Mouse (Mus musculus): ENCODE measurements at regions not wholly inside any gene's neighbourhood (a gene's known extent, or its start where the extent isn't known, plus 50 kb on each side); places are given as distances from the start of the nearest gene placed in this dataset.
"Not testable (repeated sequence)": the region's sequence is repeated elsewhere in the genome, so short reads cannot be mapped to it uniquely, and the experiment has no call there.

DNA sequence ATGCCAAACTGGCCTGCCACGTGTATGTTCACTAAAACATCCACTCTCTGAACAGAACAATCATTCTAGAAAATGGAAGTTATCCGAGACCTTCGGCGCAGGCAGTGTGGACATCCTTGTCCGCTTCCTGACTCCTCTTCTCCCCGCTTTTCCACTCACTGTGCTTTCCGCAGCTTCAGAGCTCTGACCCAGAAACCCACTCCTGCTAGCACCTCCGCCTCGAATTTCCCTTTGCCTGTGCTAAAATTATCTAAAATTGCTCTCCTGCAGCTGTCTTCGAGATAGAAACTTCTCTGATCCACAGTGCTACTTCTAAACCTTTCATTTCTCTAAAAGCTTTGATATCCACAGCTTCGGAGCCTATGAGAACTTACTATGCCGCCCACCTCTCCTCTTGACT, 322.1 kb upstream of the B3galt2 start:
- Histone ChIP-seq H3K27me3 (ENCODE audit: insufficient read depth, low read length) (no peaks in the 10 kb centered on the region), H3K36me3 (replicated peaks) (no peaks in the 10 kb centered on the region), H3K4me1 (ENCODE audit: insufficient read depth, low read depth, low read length) (no peaks in the 10 kb centered on the region), H3K9me3 (replicated peaks) (no peaks in the 10 kb centered on the region), H3K4me3 (ENCODE audit: low read depth, low read length) (no peak overlapping the region)
- ATAC-seq (ENCODE audit: extremely low read depth, insufficient number of reproducible peaks, low FRiP score, poor library complexity, severe bottlenecking) (no peak), DNase-seq (ENCODE audit: low spot score) (no peak)
- no peak for TF ChIP-seq POLR2AphosphoS5 (IDR thresholded peaks at IDR 0.05; ENCODE audit: insufficient replicate concordance, low read depth, low read length)
- no peak for TF ChIP-seq CTCF (IDR thresholded peaks at IDR 0.05; ENCODE audit: low read depth, low read length)
- no peak for TF ChIP-seq GATA2 (IDR thresholded peaks at IDR 0.05; ENCODE audit: borderline replicate concordance, low read depth, low read length)
- no peak for TF ChIP-seq GATA1 (IDR thresholded peaks at IDR 0.05; ENCODE audit: borderline replicate concordance, low read length)
- no peak for TF ChIP-seq TAL1 (conservative IDR thresholded peaks at IDR 0.05; ENCODE audit: low read depth, low read length)

- H3K36me3 ChIP-seq (replicated peaks) = no peaks in the 10 kb centered on the region
- no peak for DNase-seq (ENCODE audit: low spot score)
- no peaks in the 10 kb centered on the region for H3K27me3 ChIP-seq (ENCODE audit: insufficient read depth, low read length)
- H3K9me3 ChIP-seq (replicated peaks) = no peaks in the 10 kb centered on the region
- ATAC-seq (ENCODE audit: extremely low read depth, insufficient number of reproducible peaks, low FRiP score, poor library complexity, severe bottlenecking) = peak; percentile 76
- H3K4me1 ChIP-seq (ENCODE audit: insufficient read depth, low read depth, low read length) = no peaks in the 10 kb centered on the region
- TF ChIP-seq POLR2AphosphoS5 (IDR thresholded peaks at IDR 0.05; ENCODE audit: insufficient replicate concordance, low read depth, low read length) (no peak), GATA2 (IDR thresholded peaks at IDR 0.05; ENCODE audit: borderline replicate concordance, low read depth, low read length) (no peak), CTCF (IDR thresholded peaks at IDR 0.05; ENCODE audit: low read depth, low read length) (no peak), GATA1 (IDR thresholded peaks at IDR 0.05; ENCODE audit: borderline replicate concordance, low read length) (no peak), TAL1 (conservative IDR thresholded peaks at IDR 0.05; ENCODE audit: low read depth, low read length) (no peak)
- H3K4me3 ChIP-seq (ENCODE audit: low read depth, low read length) = no peak overlapping the region
Measured at GRCm38 (mm10) chr1:143319568-143319967, 320.9 kb upstream of the B3galt2 start.

DNA sequence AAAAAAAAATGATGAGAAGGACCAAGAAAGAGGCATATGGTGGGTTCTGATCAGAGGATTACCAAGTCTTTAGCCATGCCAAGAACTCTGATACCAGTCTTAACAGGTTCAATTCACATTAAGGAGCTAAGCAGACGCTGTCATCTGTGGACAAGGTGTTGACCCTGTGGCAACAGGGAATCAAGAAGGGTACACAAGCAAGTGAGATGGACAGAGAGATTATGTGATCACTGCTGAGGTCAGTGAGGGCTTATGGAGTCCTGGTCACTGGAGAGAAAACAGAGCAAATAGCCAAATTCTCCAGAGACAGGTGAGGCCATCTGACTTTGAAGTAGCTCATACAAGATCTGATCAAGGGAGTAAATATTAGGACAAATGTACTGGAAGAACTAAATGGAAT, 289.1 kb upstream of the B3galt2 start:
- TF ChIP-seq GATA1 (IDR thresholded peaks at IDR 0.05; ENCODE audit: borderline replicate concordance, low read length) (no peak), GATA2 (IDR thresholded peaks at IDR 0.05; ENCODE audit: borderline replicate concordance, low read depth, low read length) (no peak), TAL1 (conservative IDR thresholded peaks at IDR 0.05; ENCODE audit: low read depth, low read length) (no peak), POLR2AphosphoS5 (IDR thresholded peaks at IDR 0.05; ENCODE audit: insufficient replicate concordance, low read depth, low read length) (no peak), CTCF (IDR thresholded peaks at IDR 0.05; ENCODE audit: low read depth, low read length) (no peak)
- no peaks in the 10 kb centered on the region for H3K9me3 ChIP-seq (replicated peaks)
- ATAC-seq (ENCODE audit: extremely low read depth, insufficient number of reproducible peaks, low FRiP score, poor library complexity, severe bottlenecking) (no peak), DNase-seq (ENCODE audit: low spot score) (no peak)
- no peak overlapping the region for H3K4me3 ChIP-seq (ENCODE audit: low read depth, low read length)
- no peaks in the 10 kb centered on the region for H3K27me3 ChIP-seq (ENCODE audit: insufficient read depth, low read length)
- no peaks in the 10 kb centered on the region for H3K36me3 ChIP-seq (replicated peaks)
- H3K4me1 ChIP-seq (ENCODE audit: insufficient read depth, low read depth, low read length) = no peaks in the 10 kb centered on the region

- ATAC-seq (ENCODE audit: extremely low read depth, insufficient number of reproducible peaks, low FRiP score, poor library complexity, severe bottlenecking); H3K4me1 ChIP-seq (ENCODE audit: insufficient read depth, low read depth, low read length); H3K4me3 ChIP-seq (ENCODE audit: low read depth, low read length); H3K36me3 ChIP-seq (replicated peaks); DNase-seq (ENCODE audit: low spot score); H3K9me3 ChIP-seq (replicated peaks); H3K27me3 ChIP-seq (ENCODE audit: insufficient read depth, low read length): not testable (repeated sequence)
Measured at GRCm38 (mm10) chr1:143360256-143360655, 280.2 kb upstream of the B3galt2 start.

DNA sequence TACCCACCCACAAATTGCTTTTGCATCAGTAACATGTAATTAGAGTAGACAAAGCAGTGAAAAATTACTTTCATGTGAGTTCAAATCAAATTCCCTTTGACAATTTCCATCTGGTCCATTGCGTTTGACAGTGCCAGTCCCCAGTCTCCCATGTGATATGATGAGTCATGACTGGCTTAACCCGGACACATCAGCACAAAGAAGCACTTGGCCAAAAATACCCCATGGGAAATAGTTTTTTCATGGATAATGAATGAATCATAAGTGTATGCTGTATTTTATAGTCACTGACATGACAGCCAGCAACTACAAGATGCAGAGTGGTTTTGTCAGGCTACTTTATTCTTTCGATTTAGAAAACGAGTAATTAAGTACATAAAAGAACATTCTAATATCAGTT, 248.6 kb upstream of the B3galt2 start:
- DNase-seq (ENCODE audit: low spot score) (no peak), ATAC-seq (ENCODE audit: extremely low read depth, insufficient number of reproducible peaks, low FRiP score, poor library complexity, severe bottlenecking) (no peak)
- no peaks in the 10 kb centered on the region for H3K4me1 ChIP-seq (ENCODE audit: insufficient read depth, low read depth, low read length)
- H3K27me3 ChIP-seq (ENCODE audit: insufficient read depth, low read length) = no peaks in the 10 kb centered on the region
- H3K9me3 ChIP-seq (replicated peaks) = no peaks in the 10 kb centered on the region
- no peak overlapping the region for H3K4me3 ChIP-seq (ENCODE audit: low read depth, low read length)
- TF ChIP-seq GATA1 (IDR thresholded peaks at IDR 0.05; ENCODE audit: borderline replicate concordance, low read length) (no peak), TAL1 (conservative IDR thresholded peaks at IDR 0.05; ENCODE audit: low read depth, low read length) (no peak), GATA2 (IDR thresholded peaks at IDR 0.05; ENCODE audit: borderline replicate concordance, low read depth, low read length) (no peak), POLR2AphosphoS5 (IDR thresholded peaks at IDR 0.05; ENCODE audit: insufficient replicate concordance, low read depth, low read length) (no peak), CTCF (IDR thresholded peaks at IDR 0.05; ENCODE audit: low read depth, low read length) (no peak)
- H3K36me3 ChIP-seq (replicated peaks) = no peaks in the 10 kb centered on the region

Data from G1E (cell line).